Mouse (Mus musculus): ENCODE data around the gene Rcan2. TPM values are rescaled to one million over a fixed set of nuclear protein-coding genes. Genes with fewer than 3 reads are reported as not detected.

The Rcan2 gene
- polyA plus RNA-seq, 1 experiment, result 3.9 TPM

- no peak for DNase-seq (ENCODE audit: low read depth)
These were observed 276.1 kb downstream of the Rcan2 start for GRCm38 (mm10) chr17:44077146-44077842.

GRCm38 (mm10) chr17:44077843-44078160, 276.7 kb downstream of the Rcan2 start:
- DNase-seq (ENCODE audit: low read depth), result no peak

GRCm38 (mm10) chr17:44078631-44079350, 277.6 kb downstream of the Rcan2 start, which contains the start of gene Enpp5:
Gene Enpp5 (plus strand): TSS chr17:44078813.
- DNase-seq (ENCODE audit: low read depth), result no peak

GRCm38 (mm10) chr17:44083156-44083555, 282.0 kb downstream of the Rcan2 start:
- DNase-seq (ENCODE audit: low read depth), result no peak

- DNase-seq (ENCODE audit: low read depth), result no peak
These were observed 287.1 kb downstream of the Rcan2 start for GRCm38 (mm10) chr17:44088226-44088625.

Other genes with a start within 250 kb of the Rcan2 start
- 33.6 and 49.6 TPM in 2 replicates for gene Pla2g7, start 233.3 kb upstream of the Rcan2 start, polyA plus RNA-seq (2012; rRNA removed)
- gene Tdrd6, start 171.1 kb upstream of the Rcan2 start, polyA plus RNA-seq (2012; rRNA removed), result 0.30 and 0.47 TPM in 2 replicates
- 3.5 and 4.2 TPM in 2 replicates for gene Slc25a27, start 134.1 kb upstream of the Rcan2 start, polyA plus RNA-seq (2012; rRNA removed)
- 3.0 and 3.5 TPM in 2 replicates for gene Cyp39a1, start 133.9 kb upstream of the Rcan2 start, polyA plus RNA-seq (2012; rRNA removed)